Mouse (Mus musculus): ENCODE measurements around the gene Wwox. TPM values are rescaled to one million over a fixed set of nuclear protein-coding genes. Genes with fewer than 3 reads are reported as not detected.

Gene Wwox
- polyA plus RNA-seq, 1 experiment from 2014 or later = 14.0 TPM

- WGBS = 70% methylated on average over 14 of the region's 14 CpGs
- Histone ChIP-seq H3K9me3 (ENCODE audit: control insufficient read depth, low read length) (no peaks in the 10 kb centered on the region), H3K4me2 (ENCODE audit: low read length) (no peak overlapping the region), H3K27me3 (replicated peaks; ENCODE audit: control insufficient read depth, insufficient read depth, low read length) (no peaks in the 10 kb centered on the region), H3K27ac (ENCODE audit: low read depth) (no peak overlapping the region), H3K36me3 (ENCODE audit: control insufficient read depth, insufficient read depth, low read length) (no peaks in the 10 kb centered on the region), H3K4me1 (replicated peaks; ENCODE audit: control insufficient read depth, insufficient read depth, low read length) (no peaks in the 10 kb centered on the region), H3K9ac (ENCODE audit: low read length) (no peak overlapping the region), H3K4me3 (ENCODE audit: low read depth, low read length) (no peak overlapping the region)
- ATAC-seq (replicated peaks; ENCODE audit: low FRiP score, low TSS enrichment, low read depth) = no peak
- no peak for DNase-seq (ENCODE audit: low spot score)
Observed at GRCm38 (mm10) chr8:115173634-115174081, 734.2 kb downstream of the Wwox start.

GRCm38 (mm10) chr8:115185431-115185964 is 746.0 kb downstream of the Wwox start:
- 0 out of 2 replicates have a peak, but pooled peaks cover 3% of the 10 kb centered on the region for H3K4me1 ChIP-seq (replicated peaks; ENCODE audit: control insufficient read depth, insufficient read depth, low read length)
- H3K27me3 ChIP-seq (replicated peaks; ENCODE audit: control insufficient read depth, insufficient read depth, low read length) = no peaks in the 10 kb centered on the region
- H3K36me3 ChIP-seq (ENCODE audit: control insufficient read depth, insufficient read depth, low read length) = no peaks in the 10 kb centered on the region
- ATAC-seq (replicated peaks; ENCODE audit: low FRiP score, low TSS enrichment, low read depth) (no peak), DNase-seq (ENCODE audit: low spot score) (no peak)
- H3K9me3 ChIP-seq (ENCODE audit: control insufficient read depth, low read length) = no peaks in the 10 kb centered on the region
- H3K9ac ChIP-seq (ENCODE audit: low read length) = no peak overlapping the region
- H3K4me3 ChIP-seq (ENCODE audit: low read depth, low read length) = no peak overlapping the region
- H3K27ac ChIP-seq (ENCODE audit: low read depth) = no peak overlapping the region
- H3K4me2 ChIP-seq (ENCODE audit: low read length) = no peak overlapping the region
- 80% methylated on average over 6 of the region's 6 CpGs for WGBS

GRCm38 (mm10) chr8:115186121-115186811 is 746.8 kb downstream of the Wwox start:
- no peak overlapping the region for H3K4me3 ChIP-seq (ENCODE audit: low read depth, low read length)
- H3K4me1 ChIP-seq (replicated peaks; ENCODE audit: control insufficient read depth, insufficient read depth, low read length) = 0 out of 2 replicates have a peak, but pooled peaks cover 3% of the 10 kb centered on the region
- 73% methylated on average over 13 of the region's 13 CpGs for WGBS
- no peak overlapping the region for H3K4me2 ChIP-seq (ENCODE audit: low read length)
- H3K9ac ChIP-seq (ENCODE audit: low read length) = no peak overlapping the region
- DNase-seq (ENCODE audit: low spot score) (no peak), ATAC-seq (replicated peaks; ENCODE audit: low FRiP score, low TSS enrichment, low read depth) (no peak)
- H3K27me3 ChIP-seq (replicated peaks; ENCODE audit: control insufficient read depth, insufficient read depth, low read length) = no peaks in the 10 kb centered on the region
- H3K9me3 ChIP-seq (ENCODE audit: control insufficient read depth, low read length) = no peaks in the 10 kb centered on the region
- H3K27ac ChIP-seq (ENCODE audit: low read depth) = no peak overlapping the region
- no peaks in the 10 kb centered on the region for H3K36me3 ChIP-seq (ENCODE audit: control insufficient read depth, insufficient read depth, low read length)

GRCm38 (mm10) chr8:115186882-115187281 is 747.4 kb downstream of the Wwox start:
- Histone ChIP-seq H3K9me3 (ENCODE audit: control insufficient read depth, low read length) (no peaks in the 10 kb centered on the region), H3K27me3 (replicated peaks; ENCODE audit: control insufficient read depth, insufficient read depth, low read length) (no peaks in the 10 kb centered on the region), H3K9ac (ENCODE audit: low read length) (no peak overlapping the region), H3K4me2 (ENCODE audit: low read length) (no peak overlapping the region), H3K36me3 (ENCODE audit: control insufficient read depth, insufficient read depth, low read length) (no peaks in the 10 kb centered on the region), H3K4me3 (ENCODE audit: low read depth, low read length) (no peak overlapping the region), H3K4me1 (replicated peaks; ENCODE audit: control insufficient read depth, insufficient read depth, low read length) (0 out of 2 replicates have a peak, but pooled peaks cover 3% of the 10 kb centered on the region), H3K27ac (ENCODE audit: low read depth) (no peak overlapping the region)
- no peak for ATAC-seq (replicated peaks; ENCODE audit: low FRiP score, low TSS enrichment, low read depth)
- no peak for DNase-seq (ENCODE audit: low spot score)
- WGBS = 35% methylated on average over 2 of the region's 2 CpGs

- WGBS = 89% methylated on average over 4 of the region's 4 CpGs
- H3K27ac ChIP-seq (ENCODE audit: low read depth) = no peak overlapping the region
Observed at GRCm38 (mm10) chr8:115188446-115188845, 749.0 kb downstream of the Wwox start.

DNA sequence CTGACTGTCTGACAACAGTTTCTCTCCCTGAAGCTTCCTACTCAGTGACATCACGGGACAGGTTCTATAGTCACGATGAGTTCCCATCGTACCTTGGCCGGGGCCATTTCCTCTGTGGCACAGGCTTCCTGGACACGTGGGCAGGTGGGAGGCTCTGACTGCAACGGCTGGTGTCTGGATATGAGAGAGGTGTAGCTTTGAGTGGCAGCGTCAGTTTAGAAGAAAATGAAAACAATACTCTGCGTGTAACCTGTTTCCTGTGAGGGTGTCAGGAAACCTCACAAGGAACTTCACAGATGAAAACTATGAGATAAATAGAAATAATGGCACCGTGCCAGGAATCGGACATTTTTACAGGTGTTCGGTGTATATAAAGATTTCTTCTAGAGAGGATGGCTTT is 750.4 kb downstream of the Wwox start:
- Histone ChIP-seq H3K9ac (ENCODE audit: low read length) (no peak overlapping the region), H3K4me2 (ENCODE audit: low read length) (no peak overlapping the region), H3K4me1 (replicated peaks; ENCODE audit: control insufficient read depth, insufficient read depth, low read length) (no peaks in the 10 kb centered on the region), H3K27me3 (replicated peaks; ENCODE audit: control insufficient read depth, insufficient read depth, low read length) (no peaks in the 10 kb centered on the region), H3K9me3 (ENCODE audit: control insufficient read depth, low read length) (no peaks in the 10 kb centered on the region), H3K36me3 (ENCODE audit: control insufficient read depth, insufficient read depth, low read length) (no peaks in the 10 kb centered on the region), H3K4me3 (ENCODE audit: low read depth, low read length) (no peak overlapping the region), H3K27ac (ENCODE audit: low read depth) (no peak overlapping the region)
- DNase-seq (ENCODE audit: low spot score) = no peak
- ATAC-seq (replicated peaks; ENCODE audit: low FRiP score, low TSS enrichment, low read depth) = no peak
- WGBS = 69% methylated on average over 11 of the region's 11 CpGs

More at GRCm38 (mm10) chr8:115188446-115188845, 749.0 kb downstream of the Wwox start:
- Histone ChIP-seq H3K36me3 (ENCODE audit: control insufficient read depth, insufficient read depth, low read length) (no peaks in the 10 kb centered on the region), H3K9ac (ENCODE audit: low read length) (no peak overlapping the region), H3K4me3 (ENCODE audit: low read depth, low read length) (no peak overlapping the region), H3K4me2 (ENCODE audit: low read length) (no peak overlapping the region), H3K9me3 (ENCODE audit: control insufficient read depth, low read length) (no peaks in the 10 kb centered on the region), H3K4me1 (replicated peaks; ENCODE audit: control insufficient read depth, insufficient read depth, low read length) (no peaks in the 10 kb centered on the region), H3K27me3 (replicated peaks; ENCODE audit: control insufficient read depth, insufficient read depth, low read length) (no peaks in the 10 kb centered on the region)
- ATAC-seq (replicated peaks; ENCODE audit: low FRiP score, low TSS enrichment, low read depth) (no peak), DNase-seq (ENCODE audit: low spot score) (no peak)

DNA sequence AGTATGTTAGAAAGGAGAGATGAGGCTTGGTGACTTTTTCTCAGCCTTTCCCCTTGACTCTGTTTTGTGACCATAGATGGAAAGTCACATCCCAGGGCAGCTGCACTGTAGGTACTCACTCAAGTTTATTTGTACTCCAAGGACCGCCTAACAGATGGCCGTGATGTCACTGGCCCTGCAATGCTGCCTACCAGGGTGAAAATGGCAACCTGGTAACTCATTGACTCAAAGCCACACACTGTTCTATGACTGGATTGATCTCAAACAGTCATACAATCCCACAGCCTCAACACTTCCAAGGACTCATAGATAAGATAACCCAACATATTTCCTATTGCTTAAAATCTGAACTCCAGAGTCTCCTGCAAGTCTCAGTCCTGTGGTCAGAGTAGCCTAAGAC is 754.3 kb downstream of the Wwox start:
- H3K4me2 ChIP-seq (ENCODE audit: low read length) = no peak overlapping the region
- H3K27me3 ChIP-seq (replicated peaks; ENCODE audit: control insufficient read depth, insufficient read depth, low read length) = no peaks in the 10 kb centered on the region
- H3K4me1 ChIP-seq (replicated peaks; ENCODE audit: control insufficient read depth, insufficient read depth, low read length) = no peaks in the 10 kb centered on the region
- H3K4me3 ChIP-seq (ENCODE audit: low read depth, low read length) = no peak overlapping the region
- no peak overlapping the region for H3K9ac ChIP-seq (ENCODE audit: low read length)
- no peak for DNase-seq (ENCODE audit: low spot score)
- H3K9me3 ChIP-seq (ENCODE audit: control insufficient read depth, low read length) = no peaks in the 10 kb centered on the region
- ATAC-seq (replicated peaks; ENCODE audit: low FRiP score, low TSS enrichment, low read depth) = no peak
- WGBS = 78% methylated on average over 2 of the region's 2 CpGs
- H3K36me3 ChIP-seq (ENCODE audit: control insufficient read depth, insufficient read depth, low read length) = no peaks in the 10 kb centered on the region
- no peak overlapping the region for H3K27ac ChIP-seq (ENCODE audit: low read depth)

GRCm38 (mm10) chr8:115195334-115195733 is 755.9 kb downstream of the Wwox start:
- no peak for DNase-seq (ENCODE audit: low spot score)
- no peak for ATAC-seq (replicated peaks; ENCODE audit: low FRiP score, low TSS enrichment, low read depth)
- Histone ChIP-seq H3K9me3 (ENCODE audit: control insufficient read depth, low read length) (no peaks in the 10 kb centered on the region), H3K27me3 (replicated peaks; ENCODE audit: control insufficient read depth, insufficient read depth, low read length) (0 out of 2 replicates have a peak, but pooled peaks cover 3% of the 10 kb centered on the region), H3K4me3 (ENCODE audit: low read depth, low read length) (no peak overlapping the region), H3K4me1 (replicated peaks; ENCODE audit: control insufficient read depth, insufficient read depth, low read length) (no peaks in the 10 kb centered on the region), H3K27ac (ENCODE audit: low read depth) (no peak overlapping the region), H3K36me3 (ENCODE audit: control insufficient read depth, insufficient read depth, low read length) (no peaks in the 10 kb centered on the region), H3K4me2 (ENCODE audit: low read length) (no peak overlapping the region), H3K9ac (ENCODE audit: low read length) (no peak overlapping the region)
- WGBS = 89% methylated on average over 10 of the region's 10 CpGs

DNA sequence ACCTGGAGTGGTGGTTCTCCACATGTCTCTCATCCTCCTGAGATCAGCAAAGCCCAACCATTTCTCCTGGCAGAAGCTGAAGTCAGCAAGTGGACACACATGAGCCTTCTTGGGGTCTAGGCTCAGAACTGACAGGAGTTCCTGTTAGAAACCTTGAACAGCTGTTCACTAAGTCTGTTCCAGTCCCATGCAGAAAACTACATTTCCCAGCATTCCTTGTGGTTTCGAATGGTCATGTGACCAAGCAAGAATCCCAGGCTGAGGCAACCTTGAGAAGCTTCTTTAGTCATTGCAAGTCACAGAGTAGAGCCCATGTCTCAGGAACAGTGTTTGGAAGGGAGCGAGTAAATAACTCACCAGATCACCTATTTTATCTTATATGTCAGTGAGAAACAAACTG is 757.4 kb downstream of the Wwox start:
- DNase-seq (ENCODE audit: low spot score) (no peak), ATAC-seq (replicated peaks; ENCODE audit: low FRiP score, low TSS enrichment, low read depth) (no peak)
- no peaks in the 10 kb centered on the region for H3K36me3 ChIP-seq (ENCODE audit: control insufficient read depth, insufficient read depth, low read length)
- H3K9me3 ChIP-seq (ENCODE audit: control insufficient read depth, low read length) = no peaks in the 10 kb centered on the region
- no peak overlapping the region for H3K9ac ChIP-seq (ENCODE audit: low read length)
- no peak overlapping the region for H3K4me2 ChIP-seq (ENCODE audit: low read length)
- H3K27ac ChIP-seq (ENCODE audit: low read depth) = no peak overlapping the region
- 0 out of 2 replicates have a peak, but pooled peaks cover 3% of the 10 kb centered on the region for H3K27me3 ChIP-seq (replicated peaks; ENCODE audit: control insufficient read depth, insufficient read depth, low read length)
- no peak overlapping the region for H3K4me3 ChIP-seq (ENCODE audit: low read depth, low read length)
- no peaks in the 10 kb centered on the region for H3K4me1 ChIP-seq (replicated peaks; ENCODE audit: control insufficient read depth, insufficient read depth, low read length)
- 72% methylated on average over 2 of the region's 2 CpGs for WGBS
